Mouse (Mus musculus) E14TG2a.4 (cell line): ENCODE data around the gene Tns3.

Experiments used
- H3K27me3 ChIP-seq: 2 replicates; pipeline ENCODE4 v1.6.1; 2014; ENCODE audit warnings: low read length, control low read depth; ENCODE audit not compliant: insufficient read depth
- H3K36me3 ChIP-seq: 2 replicates; pipeline ENCODE4 v1.6.1; 2014; ENCODE audit warnings: low read length, control low read depth; ENCODE audit not compliant: insufficient read depth
- H3K4me1 ChIP-seq: replicated peaks from 2 replicates; pipeline ENCODE4 v1.6.1; 2014; ENCODE audit warnings: low read depth, low read length, control low read depth
- H3K4me3 ChIP-seq: replicated peaks from 2 replicates; pipeline ENCODE4 v1.5.1; 2014; ENCODE audit warnings: mild to moderate bottlenecking, low read length
- H3K9me3 ChIP-seq: 2 replicates; pipeline ENCODE4 v1.6.1; 2014; ENCODE audit warnings: low read length, control low read depth
- CTCF ChIP-seq: conservative IDR thresholded peaks from 2 replicates; pipeline ENCODE4 v1.5.1; 2014; ENCODE audit warnings: low read length
- NANOG ChIP-seq: IDR thresholded peaks from 2 replicates; pipeline ENCODE4 v1.6.1; 2014; ENCODE audit warnings: borderline replicate concordance, low read length, mixed read lengths
- POU5F1 ChIP-seq: IDR thresholded peaks from 2 replicates; pipeline ENCODE4 v1.6.1; 2014; ENCODE audit warnings: low read length, borderline replicate concordance

Gene Tns3

GRCm38 (mm10) chr11:8530036-8530435 lies 134.3 kb downstream of the Tns3 start:
- Histone ChIP-seq H3K4me3 (no peak overlapping the region), H3K9me3 (no peaks in the 10 kb centered on the region), H3K36me3 (peaks cover 96% of the 10 kb centered on the region), H3K27me3 (no peaks in the 10 kb centered on the region), H3K4me1 (peaks cover 72% of the 10 kb centered on the region)
- TF ChIP-seq CTCF = no peak
- TF ChIP-seq NANOG = no peak
- no peak for TF ChIP-seq POU5F1

GRCm38 (mm10) chr11:8525463-8526145 lies 138.7 kb downstream of the Tns3 start:
- H3K4me3 ChIP-seq = no peak overlapping the region
- peaks cover 70% of the 10 kb centered on the region for H3K4me1 ChIP-seq
- no peaks in the 10 kb centered on the region for H3K9me3 ChIP-seq
- TF ChIP-seq CTCF (no peak), POU5F1 (no peak)
- peaks cover 96% of the 10 kb centered on the region for H3K36me3 ChIP-seq
- no peaks in the 10 kb centered on the region for H3K27me3 ChIP-seq

- H3K27me3 ChIP-seq = no peaks in the 10 kb centered on the region
- TF ChIP-seq CTCF (peak; percentile 79), POU5F1 (no peak), NANOG (no peak)
- H3K4me3 ChIP-seq = no peak overlapping the region
Measured at GRCm38 (mm10) chr11:8523344-8524126, 140.8 kb downstream of the Tns3 start.

GRCm38 (mm10) chr11:8513359-8514253 lies 150.7 kb downstream of the Tns3 start:
- H3K9me3 ChIP-seq = no peaks in the 10 kb centered on the region
- no peaks in the 10 kb centered on the region for H3K27me3 ChIP-seq
- no peak overlapping the region for H3K4me3 ChIP-seq
- H3K36me3 ChIP-seq = peaks cover 100% of the 10 kb centered on the region
- TF ChIP-seq NANOG (no peak), CTCF (no peak), POU5F1 (no peak)
- H3K4me1 ChIP-seq = peaks cover 51% of the 10 kb centered on the region

More at GRCm38 (mm10) chr11:8523344-8524126, 140.8 kb downstream of the Tns3 start:
- Histone ChIP-seq H3K36me3 (peaks cover 96% of the 10 kb centered on the region), H3K4me1 (peaks cover 70% of the 10 kb centered on the region), H3K9me3 (no peaks in the 10 kb centered on the region)

- Histone ChIP-seq H3K4me3 (no peak overlapping the region), H3K36me3 (peaks cover 100% of the 10 kb centered on the region), H3K9me3 (no peaks in the 10 kb centered on the region), H3K27me3 (no peaks in the 10 kb centered on the region), H3K4me1 (peaks cover 53% of the 10 kb centered on the region)
- TF ChIP-seq NANOG (no peak), CTCF (no peak), POU5F1 (no peak)
Measured at GRCm38 (mm10) chr11:8510294-8510693, 154.0 kb downstream of the Tns3 start.

GRCm38 (mm10) chr11:8509614-8510013 lies 154.7 kb downstream of the Tns3 start:
- Histone ChIP-seq H3K4me1 (peaks cover 57% of the 10 kb centered on the region), H3K4me3 (no peak overlapping the region), H3K36me3 (peaks cover 100% of the 10 kb centered on the region), H3K9me3 (no peaks in the 10 kb centered on the region), H3K27me3 (no peaks in the 10 kb centered on the region)
- no peak for TF ChIP-seq POU5F1
- TF ChIP-seq NANOG = no peak

- no peak for TF ChIP-seq POU5F1
- Histone ChIP-seq H3K4me3 (no peak overlapping the region), H3K36me3 (peaks cover 100% of the 10 kb centered on the region), H3K27me3 (no peaks in the 10 kb centered on the region), H3K9me3 (no peaks in the 10 kb centered on the region), H3K4me1 (peaks cover 81% of the 10 kb centered on the region)
Measured at GRCm38 (mm10) chr11:8503735-8504134, 160.6 kb downstream of the Tns3 start.

- peaks cover 86% of the 10 kb centered on the region for H3K4me1 ChIP-seq
- no peaks in the 10 kb centered on the region for H3K9me3 ChIP-seq
- no peaks in the 10 kb centered on the region for H3K27me3 ChIP-seq
- TF ChIP-seq NANOG (no peak), CTCF (no peak), POU5F1 (no peak)
- H3K4me3 ChIP-seq = no peak overlapping the region
- peaks cover 100% of the 10 kb centered on the region for H3K36me3 ChIP-seq
Measured at GRCm38 (mm10) chr11:8500855-8501254, 163.5 kb downstream of the Tns3 start.

- H3K4me1 ChIP-seq = peaks cover 73% of the 10 kb centered on the region
- H3K9me3 ChIP-seq = no peaks in the 10 kb centered on the region
- H3K36me3 ChIP-seq = peaks cover 99% of the 10 kb centered on the region
- no peak for TF ChIP-seq NANOG
- TF ChIP-seq CTCF = no peak
- TF ChIP-seq POU5F1 = no peak
- H3K4me3 ChIP-seq = no peak overlapping the region
- H3K27me3 ChIP-seq = no peaks in the 10 kb centered on the region
Measured at GRCm38 (mm10) chr11:8497136-8497535, 167.2 kb downstream of the Tns3 start.
